Mouse (Mus musculus) liver (tissue): ENCODE measurements around the gene Kcnj4.

Experiments
- DNase-seq: peaks from one replicate; pipeline ENCODE4 v3.0.0-alpha.2; 2020; ENCODE audit warnings: mixed read lengths

Kcnj4 gene

GRCm38 (mm10) chr15:79504707-79505452 lies at the start of gene Kcnj4:
Gene Kcnj4 (minus strand): TSS chr15:79505241.
- no peak for DNase-seq

GRCm38 (mm10) chr15:79552566-79552965 lies 47.5 kb upstream of the Kcnj4 start:
- no peak for DNase-seq

DNA sequence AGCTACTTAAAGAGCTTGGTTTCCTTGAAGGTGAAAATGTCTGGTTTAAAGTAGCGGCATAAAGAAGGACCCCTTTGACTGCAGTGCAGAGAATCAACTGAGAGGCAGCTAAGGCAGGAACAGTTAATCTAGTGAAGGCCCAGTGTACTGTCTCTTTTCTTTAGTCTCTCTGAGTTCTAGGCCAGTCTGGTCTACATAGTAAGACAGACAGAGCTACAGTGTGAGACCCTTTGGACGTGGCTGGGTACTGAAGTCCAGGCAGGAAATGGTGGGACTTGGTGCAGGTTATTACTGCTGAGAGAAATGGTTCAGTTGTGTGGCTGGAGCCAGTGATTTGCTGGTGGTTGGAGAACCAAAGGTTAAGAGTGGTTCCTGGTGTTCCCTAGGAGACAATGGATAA lies 43.2 kb upstream of the Kcnj4 start:
- no peak for DNase-seq

DNA sequence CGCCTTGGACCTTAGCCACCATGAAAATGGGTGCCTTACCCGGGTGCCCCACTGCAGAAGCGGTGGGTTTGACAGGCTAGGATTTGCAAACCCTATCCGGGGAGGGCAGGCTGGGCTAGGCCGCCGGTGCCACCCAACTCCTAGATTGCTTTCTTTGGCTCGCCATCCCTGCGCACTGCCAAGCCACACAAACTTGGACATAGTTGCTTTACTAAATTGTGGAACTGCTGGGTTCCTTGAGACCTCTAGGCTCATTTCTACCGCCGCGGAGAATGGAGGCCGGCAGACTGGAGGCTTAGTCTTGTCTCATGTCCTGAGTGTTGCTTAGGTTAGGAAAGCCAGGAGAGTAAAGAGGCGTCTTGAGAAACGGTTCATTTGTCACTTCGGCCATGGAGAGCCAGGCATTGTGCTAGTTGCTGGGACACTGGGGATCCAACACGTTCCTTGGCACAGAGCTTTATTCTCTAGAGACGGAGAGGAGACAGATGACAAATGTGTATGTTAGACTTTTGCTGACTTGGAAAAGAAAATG lies 42.3 kb upstream of the Kcnj4 start:
- no peak for DNase-seq

DNA sequence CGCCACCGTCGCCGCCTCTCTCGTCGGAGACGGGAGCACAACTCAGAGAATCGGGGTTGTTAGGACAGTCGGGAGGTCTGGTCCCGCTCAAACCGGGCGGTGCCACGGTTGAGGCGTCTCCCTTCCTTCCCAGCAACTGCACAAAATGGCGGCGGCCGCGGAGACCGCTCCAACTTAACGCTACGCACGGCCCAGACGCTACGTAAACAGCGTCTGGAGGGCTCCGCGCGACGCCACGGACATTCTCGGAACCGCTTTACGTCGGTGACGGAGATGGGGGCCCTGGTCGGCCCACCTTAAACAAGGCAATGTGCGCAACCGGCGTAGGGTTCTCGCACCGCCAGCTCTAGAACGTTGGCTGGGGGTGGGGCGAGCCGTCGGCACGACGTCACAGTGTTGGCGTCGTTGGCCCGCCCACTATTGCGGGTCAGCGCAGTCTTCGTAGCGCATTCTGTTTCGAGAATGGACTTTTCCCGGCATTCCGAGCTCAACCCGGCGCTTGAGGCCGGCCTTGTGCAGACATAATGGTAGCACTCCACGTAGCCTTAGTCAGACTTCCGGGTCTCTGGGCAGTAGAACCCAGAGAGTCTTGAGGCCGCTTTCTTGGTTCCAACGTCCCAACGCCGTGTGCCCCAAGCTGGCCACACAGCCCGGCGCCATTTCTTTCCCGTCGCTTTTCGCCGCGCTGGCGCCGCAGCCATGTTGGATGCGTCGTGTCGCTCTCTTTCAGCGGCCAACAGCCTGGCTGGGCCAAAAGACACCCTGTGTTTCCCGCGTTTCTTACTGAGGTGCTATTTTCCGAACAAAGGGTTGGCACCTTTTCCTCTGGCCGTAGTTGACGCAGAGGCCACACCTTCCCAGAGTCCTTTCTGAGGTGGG lies 41.6 kb upstream of the Kcnj4 start, which contains the start of gene Ddx17:
Ddx17 (minus strand) TSS at position 332 of the 879 bp plus-strand sequence.
- DNase-seq: peak; percentile 98

- peak; percentile 79 for DNase-seq
Observed at GRCm38 (mm10) chr15:79545921-79546399, 40.9 kb upstream of the Kcnj4 start.

- DNase-seq: peak; percentile 31
Observed at GRCm38 (mm10) chr15:79545496-79545895, 40.5 kb upstream of the Kcnj4 start.

DNA sequence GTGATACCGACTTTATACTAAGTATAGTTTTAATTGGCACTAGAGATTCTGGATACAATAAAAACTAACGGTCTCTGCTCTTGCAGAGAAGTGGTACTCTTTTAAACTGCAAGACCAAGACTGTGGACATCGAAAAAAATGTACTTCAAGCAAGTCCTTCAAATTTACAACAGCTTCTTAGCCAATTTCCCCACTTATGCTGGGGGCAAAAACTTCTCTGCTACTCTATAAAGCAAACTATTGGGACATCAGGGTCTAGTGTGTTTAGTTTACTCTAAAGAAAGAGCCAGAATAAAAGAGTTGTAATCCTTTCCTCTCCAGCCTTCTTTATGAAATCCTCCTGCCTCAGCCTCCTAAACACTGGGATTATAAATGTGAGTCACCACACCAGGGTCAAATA lies 38.9 kb upstream of the Kcnj4 start:
- DNase-seq: no peak

DNA sequence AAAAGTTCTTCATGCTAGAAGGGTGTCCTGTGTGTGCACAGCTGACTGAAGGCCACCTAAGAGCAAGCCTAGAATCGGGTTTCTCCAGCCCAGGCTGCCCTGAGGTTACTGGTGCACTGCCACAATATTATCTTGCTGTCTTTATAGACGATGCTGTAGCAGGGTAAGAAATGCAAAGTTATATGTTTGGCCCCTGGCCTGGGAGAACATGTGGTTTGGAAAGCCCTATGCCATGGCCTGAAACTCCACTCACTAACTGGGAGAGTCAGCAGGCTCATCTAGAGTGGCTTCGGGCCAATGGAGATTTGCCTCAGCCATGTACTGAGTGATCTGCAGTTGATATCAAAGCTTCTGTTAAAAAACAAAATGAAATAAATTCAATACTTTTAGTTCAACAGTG lies 28.8 kb upstream of the Kcnj4 start:
- DNase-seq: no peak

- no peak for DNase-seq
Observed at GRCm38 (mm10) chr15:79529935-79530334, 24.9 kb upstream of the Kcnj4 start.

- DNase-seq: no peak
Observed at GRCm38 (mm10) chr15:79527991-79528639, 23.1 kb upstream of the Kcnj4 start.

DNA sequence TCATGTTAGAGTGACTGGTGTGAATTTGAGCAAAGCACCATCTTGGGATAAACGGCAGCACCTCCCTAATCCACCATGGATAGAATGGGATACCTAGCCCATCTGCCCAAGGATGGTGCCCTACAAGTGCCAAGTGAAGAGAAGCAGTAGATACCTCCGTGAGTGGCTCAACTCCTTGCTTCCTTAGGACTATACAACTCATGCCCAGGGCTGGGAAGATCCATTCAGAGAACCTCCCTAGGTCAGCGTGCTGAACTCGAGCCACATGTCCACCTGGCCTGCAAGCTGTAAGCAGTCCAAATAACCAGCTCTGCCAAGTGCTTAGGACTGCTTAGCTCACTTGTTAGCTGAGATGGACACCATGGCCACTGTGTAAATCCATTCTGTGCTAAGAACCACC lies 22.2 kb upstream of the Kcnj4 start:
- DNase-seq: no peak

- DNase-seq: no peak
Observed at GRCm38 (mm10) chr15:79525979-79526768, 21.1 kb upstream of the Kcnj4 start.

DNA sequence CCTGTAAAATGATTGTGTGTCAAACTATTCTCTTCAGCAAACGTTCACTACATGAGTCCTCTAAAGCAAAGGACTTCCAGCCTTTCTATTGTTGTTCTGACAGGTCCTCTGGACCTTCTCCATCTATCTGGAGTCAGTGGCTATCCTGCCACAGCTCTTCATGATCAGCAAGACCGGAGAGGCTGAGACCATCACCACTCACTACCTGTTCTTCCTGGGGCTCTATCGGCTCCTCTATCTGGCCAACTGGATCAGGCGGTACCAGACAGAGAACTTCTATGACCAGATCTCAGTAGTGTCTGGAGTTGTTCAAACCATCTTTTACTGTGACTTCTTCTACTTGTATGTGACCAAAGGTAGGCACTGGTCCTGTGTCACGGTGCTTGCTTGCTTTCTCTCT lies 20.5 kb upstream of the Kcnj4 start:
- no peak for DNase-seq

GRCm38 (mm10) chr15:79519400-79520220 lies 14.6 kb upstream of the Kcnj4 start:
- peak; percentile 72 for DNase-seq

GRCm38 (mm10) chr15:79518571-79518970 lies 13.5 kb upstream of the Kcnj4 start:
- DNase-seq: no peak

DNA sequence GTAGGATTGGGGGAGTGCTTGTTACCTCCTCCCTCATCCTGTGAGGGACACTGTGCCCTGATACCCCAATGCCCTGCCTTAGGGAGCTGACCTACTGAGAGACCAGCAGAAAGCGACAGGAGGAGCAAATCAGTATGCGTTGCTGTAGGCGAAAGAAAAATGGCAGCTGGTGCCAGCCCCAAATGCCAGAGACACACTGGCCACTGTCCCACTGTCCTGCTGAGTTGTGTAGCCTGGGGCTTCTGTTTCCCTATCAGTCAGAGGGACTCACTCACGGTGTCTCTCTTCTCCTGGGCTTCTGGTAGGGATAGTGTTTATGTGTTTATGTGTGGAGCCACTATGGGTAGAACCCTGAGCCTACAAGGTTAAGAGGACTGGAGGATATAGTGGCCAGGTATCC lies 12.7 kb upstream of the Kcnj4 start:
- no peak for DNase-seq

DNA sequence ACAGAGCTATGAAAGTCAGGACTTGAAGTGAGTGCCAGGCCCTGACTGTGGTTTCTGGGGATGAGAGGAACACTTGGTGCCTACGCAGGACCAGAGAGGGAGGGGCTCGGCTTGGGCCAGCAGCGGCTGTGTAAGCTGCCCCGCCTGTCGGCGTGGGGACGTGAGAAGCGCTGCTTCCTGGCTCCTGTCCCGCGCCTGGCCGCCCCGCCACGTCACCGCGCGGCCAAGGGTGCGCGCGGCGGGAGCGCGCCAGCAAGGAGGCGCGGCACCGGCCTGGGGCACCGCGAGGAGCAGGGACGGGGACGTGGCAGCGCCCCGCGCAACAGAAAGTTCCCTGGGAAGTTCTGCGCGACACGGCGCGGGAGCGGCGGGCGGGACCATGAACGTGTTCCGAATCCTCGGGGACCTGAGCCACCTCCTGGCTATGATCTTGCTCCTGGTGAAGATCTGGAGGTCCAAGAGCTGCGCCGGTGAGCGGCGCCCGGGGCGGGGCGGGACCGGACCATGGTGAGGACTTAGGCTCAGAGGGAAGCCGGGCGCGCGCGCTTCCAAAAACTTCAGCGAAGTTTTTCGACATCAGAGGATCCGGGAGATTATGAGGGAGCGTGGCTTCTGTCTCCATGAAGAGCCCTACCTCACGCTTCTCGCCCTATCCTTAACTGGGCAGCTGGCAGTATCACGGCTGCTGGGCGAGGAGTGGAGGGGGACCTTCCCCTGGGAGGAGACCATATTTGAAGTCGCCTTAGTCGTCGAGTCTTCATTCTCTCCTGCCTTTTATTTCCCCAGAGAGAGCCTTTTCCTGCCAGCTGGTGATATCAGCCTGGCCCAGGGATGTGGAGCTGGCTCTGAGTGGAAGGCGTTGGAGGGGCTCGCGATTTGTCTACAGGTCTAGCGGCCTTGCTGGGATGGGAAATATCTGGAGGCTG lies 11.4 kb upstream of the Kcnj4 start, which contains the start of gene Kdelr3:
Kdelr3 (plus strand) TSS at position 241 of the 926 bp plus-strand sequence.
- DNase-seq: peak; percentile 37

GRCm38 (mm10) chr15:79513940-79514339 lies 8.9 kb upstream of the Kcnj4 start:
- DNase-seq: no peak
